Mouse (Mus musculus) cerebellum, adult 8-10 months (tissue): ENCODE measurements at regions not wholly inside any gene's neighbourhood (a gene's known extent, or its start where the extent isn't known, plus 50 kb on each side); places are given as distances from the start of the nearest gene placed in this dataset.
"Not testable (repeated sequence)": the region's sequence is repeated elsewhere in the genome, so short reads cannot be mapped to it uniquely, and the experiment has no call there.

Experiments
- DNase-seq: peaks from one replicate; pipeline ENCODE4 v3.0.0; 2022

DNA sequence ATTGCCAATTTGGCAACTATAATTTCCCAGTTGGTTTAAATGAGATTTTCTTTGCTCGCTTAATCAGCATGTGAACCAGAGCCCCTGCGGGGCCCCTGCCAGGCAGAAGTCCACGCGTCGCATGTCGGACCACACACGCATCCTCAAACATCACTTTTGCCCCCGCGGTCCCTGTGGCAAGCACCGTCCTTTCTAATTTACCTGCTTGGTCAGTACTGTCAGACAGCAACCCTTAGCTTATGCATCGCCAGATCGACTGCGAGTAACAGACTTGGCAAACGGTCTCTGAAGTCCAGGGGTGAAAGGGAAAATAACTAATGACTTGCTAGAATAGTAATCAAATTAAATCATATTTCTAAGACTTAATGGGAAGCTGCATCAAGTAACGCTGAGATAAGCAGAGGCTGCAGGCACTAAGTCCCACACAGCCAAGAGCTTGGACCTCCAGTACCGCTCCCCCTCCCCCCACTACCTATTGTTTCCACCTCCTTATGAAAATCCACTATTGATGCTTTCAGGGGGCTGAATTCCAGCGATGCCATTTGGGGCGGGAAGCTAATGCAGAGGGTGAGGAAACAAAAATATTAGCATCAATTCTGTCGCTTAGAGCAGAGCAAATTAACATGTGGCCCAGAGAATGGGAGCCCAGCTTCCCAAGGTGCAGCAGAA lies 142.0 kb upstream of the Cntnap4 start:
- no peak for DNase-seq

DNA sequence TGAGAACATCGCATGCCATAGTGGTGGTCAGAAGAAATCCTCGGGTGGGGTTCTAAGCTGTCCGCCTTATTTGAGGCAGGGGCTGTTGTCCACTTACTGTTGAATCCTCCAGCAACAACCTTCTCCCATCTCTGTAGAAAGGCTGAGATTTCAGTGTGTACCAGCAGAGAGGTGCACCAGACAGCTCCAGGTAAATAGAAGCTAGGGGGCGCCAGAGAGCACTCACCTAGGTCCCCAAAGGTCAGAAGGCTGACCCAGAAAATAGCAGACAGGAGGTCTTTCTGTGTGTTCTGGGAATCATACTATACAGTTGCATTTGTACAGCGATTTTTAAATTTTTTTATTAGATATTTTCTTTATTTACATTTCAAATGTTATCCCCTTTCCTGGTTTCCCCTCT lies 157.9 kb upstream of the Cntnap4 start:
- DNase-seq = no peak

DNA sequence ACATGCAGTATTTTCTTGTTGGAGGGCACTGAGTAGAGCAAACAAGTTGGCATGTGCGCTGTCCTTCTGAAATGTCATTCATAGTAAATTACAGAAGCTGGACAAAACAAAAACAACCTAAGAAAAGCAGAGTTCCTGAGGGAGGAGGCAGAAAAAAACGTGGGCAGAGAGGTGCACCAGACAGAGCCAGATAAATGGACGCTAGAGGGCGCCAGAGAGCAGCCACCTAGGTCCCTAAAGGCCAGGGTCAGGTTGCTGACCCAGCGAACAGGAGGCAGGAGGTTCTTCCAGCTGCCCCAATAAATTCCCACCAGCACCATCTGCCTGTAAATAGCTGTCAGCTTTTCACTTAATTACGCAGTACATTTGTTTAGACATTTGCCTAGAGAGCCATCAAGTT lies 158.6 kb upstream of the Cntnap4 start:
- DNase-seq = peak; percentile 14

DNA sequence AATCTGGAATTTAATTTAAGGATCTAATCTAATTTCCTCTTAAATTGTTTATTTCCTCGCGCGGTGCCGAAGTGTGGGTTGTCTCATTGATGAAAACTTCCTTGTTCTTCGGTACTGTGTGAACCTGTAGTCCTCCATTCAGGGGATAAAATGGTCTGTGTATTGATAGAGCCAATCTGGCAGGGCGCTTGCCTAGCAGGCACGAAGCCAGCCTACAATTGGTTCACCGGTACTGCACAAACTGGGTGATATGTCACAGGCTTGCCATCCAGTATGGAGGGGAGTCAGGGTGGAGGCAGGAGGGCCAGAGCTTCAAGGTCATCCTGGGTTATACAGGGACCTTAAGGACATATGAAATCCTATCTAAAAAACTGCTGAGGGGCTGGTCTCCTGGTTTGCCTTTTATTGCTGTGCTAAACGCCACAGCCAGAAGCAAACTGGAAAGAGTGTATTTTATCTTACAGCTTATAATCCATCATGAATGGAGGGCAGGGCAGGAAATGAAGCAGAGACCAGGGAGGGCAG lies 161.6 kb upstream of the Cntnap4 start:
- DNase-seq = no peak

DNA sequence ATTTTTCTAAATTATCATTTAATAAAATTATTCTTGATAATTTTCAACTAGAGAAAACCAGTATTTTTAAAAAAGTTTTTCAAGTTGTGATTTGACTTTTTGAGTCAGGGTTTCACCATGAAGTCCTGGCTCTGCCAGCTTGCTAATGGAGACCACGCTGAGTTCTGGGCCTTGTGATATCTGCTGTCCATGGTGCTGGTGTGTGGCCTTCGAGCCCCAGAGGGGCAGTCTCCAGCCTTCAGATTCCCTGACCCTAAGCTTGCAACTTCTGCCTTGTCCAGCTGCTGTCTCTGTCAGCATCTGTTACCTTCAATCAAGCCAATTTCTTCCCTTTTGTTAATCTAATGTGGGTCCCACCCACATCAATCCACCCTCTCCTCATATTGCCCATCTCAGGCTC lies 165.8 kb upstream of the Cntnap4 start:
- no peak for DNase-seq

DNA sequence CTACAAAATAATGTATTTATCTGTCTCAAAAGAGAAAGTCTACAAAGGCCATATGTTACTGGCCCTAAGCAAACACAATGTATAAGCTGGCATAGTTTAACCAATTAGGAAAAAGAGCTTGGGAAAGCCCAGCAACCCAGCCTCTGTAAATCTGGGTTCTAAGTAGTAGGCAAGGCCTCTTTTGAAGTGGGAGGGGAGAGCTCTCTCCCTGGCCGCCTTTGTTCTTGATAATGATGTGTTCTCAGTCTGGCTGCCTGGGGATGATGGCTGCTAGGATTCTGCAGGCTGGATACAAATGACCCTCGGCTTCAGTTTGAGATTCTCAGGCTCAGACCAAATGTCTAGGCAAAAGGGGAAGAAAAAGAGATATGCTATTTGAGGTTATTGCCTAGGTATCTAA lies 172.4 kb upstream of the Cntnap4 start:
- DNase-seq = no peak

DNA sequence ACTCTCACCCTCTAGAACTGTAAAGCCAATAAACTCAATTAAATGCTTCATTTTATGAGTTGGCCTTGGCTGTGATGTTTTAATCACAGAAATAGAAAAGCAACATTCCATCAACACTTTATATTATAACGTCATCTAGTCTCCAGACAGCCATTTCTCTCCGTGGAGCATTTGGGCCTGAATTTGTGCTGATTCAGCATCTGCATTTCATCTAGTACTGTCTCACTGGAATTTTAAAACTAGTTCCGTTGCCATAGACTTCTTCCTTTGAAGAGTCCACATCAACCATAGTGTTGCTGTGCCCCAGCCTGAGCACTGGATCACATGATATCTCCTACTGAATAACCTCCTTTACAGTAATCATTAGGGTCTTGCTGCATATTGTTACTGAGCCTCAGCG lies 179.7 kb upstream of the Cntnap4 start:
- DNase-seq = no peak

DNA sequence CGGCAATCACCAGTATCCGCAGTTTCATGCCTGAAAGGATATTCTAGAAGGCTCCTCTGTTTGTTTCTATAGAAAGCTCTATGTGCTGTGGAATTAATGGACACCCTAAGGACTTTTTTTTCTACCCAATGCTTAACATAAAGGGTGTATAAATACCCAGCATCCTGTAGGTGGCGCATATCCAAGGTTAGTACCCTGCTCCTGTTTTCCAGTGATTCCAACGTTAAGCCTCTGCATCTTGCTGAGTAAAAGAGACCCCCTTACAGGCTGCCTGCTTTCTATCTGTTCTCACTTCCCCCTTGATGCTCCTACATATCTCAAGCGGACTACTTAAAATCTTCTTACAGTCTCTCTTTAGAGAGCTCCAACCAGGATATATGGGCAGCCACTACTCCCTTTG lies 221.5 kb upstream of the Cntnap4 start:
- DNase-seq = no peak

DNA sequence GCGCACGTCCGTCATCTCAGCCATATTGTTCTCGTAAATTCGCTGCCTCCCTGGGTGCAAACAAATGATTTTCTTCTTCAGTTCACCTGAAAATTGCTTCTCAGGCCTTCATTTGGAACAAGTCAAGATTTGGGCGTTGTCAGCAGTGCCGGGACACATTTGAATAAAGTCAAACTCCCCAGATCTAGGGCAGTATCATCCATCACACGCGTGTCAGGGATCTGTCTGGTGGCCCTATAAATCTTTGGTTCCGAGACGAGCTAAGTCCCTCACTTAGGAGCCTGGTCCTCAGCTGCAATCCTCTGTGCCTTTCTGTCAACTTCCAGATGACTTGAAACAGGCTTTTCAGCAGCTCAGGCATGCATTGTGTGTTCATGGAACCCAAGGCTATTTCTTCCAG lies 236.7 kb upstream of the Cntnap4 start:
- DNase-seq = no peak

DNA sequence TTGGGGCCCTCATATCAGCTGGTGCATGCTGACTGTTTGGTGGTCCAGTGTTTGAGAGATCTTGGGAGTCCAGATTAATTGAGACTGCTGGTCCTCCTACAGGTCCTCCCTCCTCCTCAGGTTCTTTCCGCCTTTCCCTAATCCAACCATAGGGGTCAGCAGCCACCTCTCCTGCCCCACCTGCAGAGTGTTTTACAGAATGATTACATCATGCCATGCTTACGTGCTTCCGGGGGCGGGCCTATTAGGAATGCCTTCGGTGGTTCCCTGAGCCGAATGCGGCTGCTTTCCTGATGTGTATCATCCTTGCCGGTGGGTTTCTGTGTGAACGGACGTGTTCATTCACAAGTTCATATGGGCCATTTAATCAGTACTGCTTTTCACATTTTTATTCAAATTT lies 237.8 kb upstream of the Cntnap4 start:
- DNase-seq = no peak

DNA sequence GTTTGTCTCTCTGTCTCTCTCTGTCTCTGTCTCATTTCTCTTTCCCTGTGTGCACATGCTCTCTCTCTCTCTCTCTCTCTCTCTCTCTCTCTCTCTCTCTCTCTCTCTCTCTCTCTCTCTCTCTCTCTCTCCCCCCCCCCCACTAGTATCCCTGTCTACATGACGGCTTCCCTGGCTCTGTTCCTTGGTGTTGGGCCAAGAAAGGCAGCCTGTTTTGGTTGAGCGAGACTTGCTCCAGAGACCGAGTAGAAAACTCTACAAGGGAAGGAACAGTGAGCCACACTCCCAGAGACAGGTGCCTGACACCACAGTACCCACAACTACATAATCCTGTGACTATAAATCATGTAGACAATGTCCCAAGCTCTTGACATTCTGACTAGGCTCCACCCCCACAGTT lies 260.0 kb upstream of the Cntnap4 start:
- no peak for DNase-seq

DNA sequence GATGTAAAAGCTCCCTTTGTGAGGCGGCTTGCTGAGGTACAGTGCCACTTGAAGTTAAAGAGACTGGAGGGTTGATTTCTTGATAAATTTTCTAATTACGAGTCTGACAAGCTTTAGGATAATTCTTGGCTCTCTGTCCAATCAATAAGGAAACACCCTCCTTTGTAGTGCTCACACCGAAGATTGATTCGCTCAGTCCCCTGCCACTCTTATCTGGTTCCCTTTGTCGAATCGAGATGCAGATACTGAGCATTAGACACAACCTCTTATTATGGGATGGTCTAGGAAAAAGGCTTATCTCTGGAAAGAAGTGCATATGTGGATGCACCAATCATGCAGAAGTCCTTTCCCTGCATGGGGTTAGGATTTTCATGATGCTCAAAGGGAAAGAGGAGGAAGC lies 261.5 kb upstream of the Cntnap4 start:
- no peak for DNase-seq

DNA sequence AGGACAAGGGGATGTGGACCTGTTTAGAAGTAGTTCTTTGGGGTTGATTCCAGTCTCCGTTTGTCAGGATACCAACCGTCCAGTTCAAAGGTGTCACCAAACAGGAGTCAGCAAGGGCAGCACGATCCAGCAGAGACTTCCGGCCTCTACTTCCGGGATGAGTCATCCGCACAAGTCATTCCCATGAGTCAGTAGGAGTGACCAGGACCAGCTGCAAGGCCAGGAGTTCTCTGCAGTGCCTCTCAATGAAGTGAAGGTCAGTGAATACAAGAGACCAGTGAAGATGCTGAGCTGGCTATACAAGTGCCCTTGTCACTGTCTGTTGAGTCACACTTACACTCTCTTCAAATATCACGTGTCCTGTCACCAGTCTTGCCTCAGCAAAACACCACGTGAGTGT lies 272.8 kb upstream of the Cntnap4 start:
- no peak for DNase-seq

DNA sequence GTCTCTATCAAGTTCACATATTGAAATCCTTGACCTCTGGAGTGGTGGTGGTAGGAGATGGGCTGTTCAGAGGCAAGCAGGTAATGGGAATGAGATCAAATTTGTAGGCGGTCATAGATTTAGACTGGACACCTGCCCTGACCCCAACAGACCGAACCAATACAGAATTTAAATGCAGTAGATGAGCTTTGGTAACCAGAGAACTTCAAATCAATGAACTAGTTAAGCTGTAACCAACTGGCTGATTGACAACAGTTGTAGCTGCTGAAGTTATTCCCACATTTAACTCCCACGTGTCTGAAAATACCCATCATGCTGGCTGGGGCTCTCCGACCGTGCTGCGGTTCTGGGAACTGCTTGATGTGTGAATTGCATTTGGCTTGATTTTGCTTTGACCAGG lies 268.5 kb upstream of the Gm6793 start:
- no peak for DNase-seq

DNA sequence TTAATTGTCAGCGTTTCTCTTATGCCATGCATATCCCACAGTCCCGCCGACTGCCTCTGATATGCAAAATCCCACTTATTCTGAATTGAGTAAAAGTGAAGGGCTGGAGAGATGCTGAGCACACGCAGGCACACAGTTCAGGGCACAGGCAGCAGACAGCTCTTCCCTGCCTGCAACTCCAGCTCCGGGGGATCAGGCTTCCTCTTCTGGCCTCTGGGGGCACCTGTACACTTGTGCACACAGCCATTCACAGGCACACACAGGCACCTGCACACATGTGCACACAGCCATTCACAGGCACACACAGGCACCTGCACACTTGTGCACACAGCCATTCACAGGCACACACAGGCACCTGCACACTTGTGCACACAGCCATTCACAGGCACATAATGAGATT lies 254.8 kb upstream of the Gm6793 start:
- DNase-seq = no peak

DNA sequence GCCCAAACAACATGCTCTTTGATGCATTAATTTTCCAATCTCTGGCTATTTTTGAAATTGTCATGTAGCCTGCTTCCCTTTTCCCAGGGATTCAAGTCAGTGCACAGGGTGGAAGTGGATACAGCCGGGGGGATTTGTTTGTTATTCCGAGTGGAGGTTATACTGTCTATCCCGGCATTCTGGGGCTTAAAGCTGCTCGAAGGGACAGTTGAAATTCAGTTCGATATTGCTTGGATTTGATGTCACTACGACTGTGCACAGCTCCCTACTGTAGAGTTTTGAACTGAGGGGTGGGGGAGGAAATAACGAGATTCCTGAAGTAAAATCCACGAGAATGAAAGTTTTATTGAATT lies 254.4 kb upstream of the Gm6793 start:
- DNase-seq = no peak

DNA sequence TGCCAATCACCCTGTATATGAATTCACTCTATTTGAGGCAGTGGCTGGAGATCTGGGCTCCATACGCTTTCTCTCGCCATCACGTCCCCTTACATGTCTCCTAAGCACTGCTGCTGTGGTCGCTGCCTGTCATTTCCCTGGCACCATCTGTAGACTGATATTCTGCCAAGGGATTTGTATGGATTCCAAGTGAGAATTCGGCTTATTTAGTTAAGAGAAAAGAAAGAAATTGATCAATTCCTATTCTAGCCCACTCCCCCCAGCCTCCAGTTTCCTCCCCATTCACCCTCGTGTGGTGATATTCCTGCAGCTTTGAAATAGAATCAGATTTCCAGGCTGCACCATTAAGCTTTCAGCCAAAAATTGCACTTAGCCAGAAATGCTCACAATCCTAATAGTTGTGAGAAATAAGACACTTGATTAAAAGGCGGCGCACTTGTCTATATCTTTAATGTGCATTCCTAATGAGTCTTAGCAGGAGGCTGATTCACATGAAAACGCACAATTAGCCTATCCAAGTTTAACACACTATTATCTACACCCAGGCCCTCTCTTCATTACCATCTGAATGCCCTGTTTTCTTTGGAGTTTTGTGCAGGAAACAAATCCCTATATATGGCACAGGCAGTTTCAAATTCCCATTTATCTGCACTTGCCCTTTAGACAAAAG lies 253.8 kb upstream of the Gm6793 start:
- DNase-seq = no peak

DNA sequence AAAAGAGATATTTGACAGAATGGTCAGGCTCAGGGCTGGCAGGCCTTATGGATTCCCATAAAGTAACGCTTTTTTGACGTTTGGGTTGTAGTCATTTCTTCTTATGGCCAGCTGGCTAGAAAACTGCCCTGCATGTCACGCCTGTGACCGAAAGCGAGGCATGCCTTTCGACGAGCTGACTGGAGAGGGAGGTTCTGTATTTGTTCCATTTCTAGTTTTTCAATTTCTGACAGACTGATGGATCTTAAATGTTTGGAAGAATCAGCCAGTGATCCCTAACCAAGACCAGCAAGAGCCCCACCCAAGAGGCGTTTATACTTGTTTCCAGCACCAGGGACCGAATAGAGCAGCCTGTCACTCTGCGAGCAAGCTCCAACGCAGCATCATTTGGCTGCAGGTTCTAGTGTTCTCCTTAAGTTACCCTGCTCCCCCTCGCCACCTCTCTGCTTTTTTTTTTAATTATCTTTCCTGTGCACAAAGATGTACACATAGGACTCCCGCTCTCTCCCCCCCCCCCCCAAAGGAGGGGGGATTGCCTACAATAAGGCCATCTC lies 243.2 kb upstream of the Gm6793 start:
- DNase-seq = no peak

DNA sequence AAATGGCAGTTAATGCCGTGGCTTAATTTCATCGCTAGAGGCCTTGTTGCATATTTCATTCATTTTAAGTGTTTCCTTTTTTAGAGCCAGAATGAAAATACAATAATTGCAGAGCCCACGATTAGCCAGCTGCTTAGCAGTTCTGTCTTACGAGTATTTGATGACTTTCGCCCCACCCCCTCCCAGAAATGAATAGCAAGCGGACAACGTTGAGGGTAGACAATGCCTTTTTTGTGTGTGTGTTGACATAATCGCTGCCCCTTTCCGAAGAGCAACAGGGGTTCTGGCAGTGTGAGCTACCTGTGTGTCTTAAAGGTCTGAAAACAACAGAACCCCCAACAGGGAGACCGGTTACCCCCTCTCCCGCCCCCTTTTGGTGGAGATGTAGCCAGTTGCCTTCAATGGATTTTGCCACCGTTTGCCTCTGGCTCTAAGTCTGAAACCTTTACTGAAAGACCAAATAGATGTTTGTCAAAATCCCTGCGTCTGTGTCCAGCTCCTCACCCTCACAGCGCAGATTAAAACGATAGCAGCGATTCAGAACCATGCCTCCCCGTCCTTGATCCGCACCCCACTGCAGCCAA lies 242.6 kb upstream of the Gm6793 start:
- DNase-seq = no peak

DNA sequence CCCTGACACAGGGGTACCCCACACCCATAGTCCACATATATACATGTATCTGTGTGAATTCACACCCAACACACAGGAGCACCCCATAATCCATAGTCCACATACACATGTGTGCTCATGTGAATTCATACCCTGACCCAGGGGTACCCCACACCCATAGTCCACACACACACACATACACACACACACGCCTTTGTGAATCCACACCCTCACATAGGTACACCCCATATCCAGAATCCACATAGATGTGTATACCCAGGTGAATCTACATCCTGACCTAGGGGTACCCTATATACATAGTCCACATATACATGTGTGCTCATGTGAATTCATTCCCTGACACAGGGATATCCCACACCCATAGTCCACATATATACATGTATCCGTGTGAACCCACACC lies 231.8 kb upstream of the Gm6793 start:
- not testable (repeated sequence) for DNase-seq

DNA sequence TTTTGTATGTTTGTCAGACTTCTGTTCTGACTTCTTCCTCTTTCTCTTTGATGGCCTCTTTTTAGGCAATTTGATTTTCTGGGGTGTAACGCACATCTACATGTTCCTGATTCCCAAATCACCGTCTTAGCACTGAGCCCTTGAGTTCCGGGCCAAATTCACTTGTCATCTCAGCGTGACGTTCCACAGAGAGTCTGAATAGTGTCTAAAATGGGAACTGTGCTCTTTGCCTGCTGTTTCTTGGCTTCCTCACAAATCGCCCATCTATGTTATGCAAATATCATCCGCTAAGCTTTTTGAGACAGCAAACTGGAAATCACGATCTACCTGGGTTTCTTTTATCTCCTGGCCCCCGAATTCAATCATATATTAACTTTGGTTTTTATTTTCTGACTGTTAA lies 223.8 kb upstream of the Gm6793 start:
- peak; percentile 18 for DNase-seq

DNA sequence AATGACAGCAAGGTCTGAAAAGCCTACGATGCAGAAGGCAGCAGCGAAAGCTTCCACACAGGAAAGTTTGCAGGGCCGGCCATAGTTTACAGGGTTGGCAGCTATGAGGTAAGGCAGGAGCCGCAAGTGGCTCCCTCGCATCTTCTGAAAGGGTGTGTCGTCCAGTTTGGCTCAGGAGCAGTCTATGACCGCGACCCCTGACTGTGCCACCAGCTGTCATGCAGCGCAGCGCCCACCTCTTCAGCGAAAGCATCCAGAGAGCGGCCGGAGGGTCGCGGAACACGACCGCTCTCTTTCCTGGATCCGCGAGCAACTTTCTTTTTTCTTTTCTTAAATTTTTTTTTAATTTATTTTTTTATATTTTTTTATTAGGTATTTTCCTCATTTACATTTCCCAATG lies 221.9 kb upstream of the Gm6793 start:
- not testable (repeated sequence) for DNase-seq

DNA sequence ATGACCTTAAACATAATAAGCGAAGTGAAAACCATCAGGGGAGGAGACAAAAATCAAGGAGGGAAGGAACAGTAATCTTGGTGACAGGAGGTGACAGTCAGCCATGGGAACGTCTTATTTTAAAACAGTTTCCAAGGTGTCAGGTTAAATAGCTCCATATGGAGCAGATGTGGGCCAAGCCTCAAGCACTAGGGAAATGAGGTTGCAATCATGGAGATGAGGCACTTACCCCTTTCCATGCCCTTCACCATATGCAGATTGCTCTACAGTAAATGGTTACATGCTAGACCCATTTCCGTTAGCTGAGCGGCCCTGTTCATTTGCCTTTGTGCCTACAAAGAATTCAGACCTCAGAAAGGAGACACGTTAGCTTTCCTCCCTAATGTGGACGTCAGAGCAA lies 204.8 kb upstream of the Gm6793 start:
- DNase-seq = no peak

DNA sequence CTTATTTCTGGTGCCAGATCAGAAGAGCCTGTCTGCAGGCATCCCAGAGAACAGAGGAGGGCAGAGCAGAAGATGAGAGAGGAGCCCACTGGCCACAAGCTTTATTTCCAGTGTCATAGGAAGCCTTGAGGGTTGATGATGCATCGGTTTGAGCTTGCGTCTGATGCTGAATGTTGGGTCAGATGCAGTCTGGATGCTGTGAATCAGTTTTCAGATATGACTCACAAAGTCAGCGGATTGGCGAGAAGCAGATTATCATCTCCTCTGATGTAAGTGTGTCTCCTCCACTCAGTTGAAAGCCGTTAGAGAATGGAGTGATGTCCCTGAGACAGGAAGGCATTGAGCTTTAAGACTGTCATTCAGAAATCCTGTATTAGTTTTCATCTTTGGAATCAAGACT lies 197.3 kb upstream of the Gm6793 start:
- no peak for DNase-seq
